Mouse (Mus musculus) spleen, adult 2 months (tissue): ENCODE results near the gene Raver1.

ENCODE experiments used
- CTCF ChIP-seq: fragments of 200-500 bp; IDR thresholded peaks from 2 replicates; pipeline ENCODE4 v1.5.1; 2011; ENCODE audit warnings: mild to moderate bottlenecking, inconsistent platforms; ENCODE audit not compliant: insufficient read depth, insufficient read length, insufficient replicate concordance; ENCODE audit errors: extremely low read depth
- POLR2A ChIP-seq: fragments of 200-500 bp; IDR thresholded peaks from 2 replicates; pipeline ENCODE4 v1.6.1; 2011; ENCODE audit warnings: low read depth, low read length, inconsistent platforms

DNA sequence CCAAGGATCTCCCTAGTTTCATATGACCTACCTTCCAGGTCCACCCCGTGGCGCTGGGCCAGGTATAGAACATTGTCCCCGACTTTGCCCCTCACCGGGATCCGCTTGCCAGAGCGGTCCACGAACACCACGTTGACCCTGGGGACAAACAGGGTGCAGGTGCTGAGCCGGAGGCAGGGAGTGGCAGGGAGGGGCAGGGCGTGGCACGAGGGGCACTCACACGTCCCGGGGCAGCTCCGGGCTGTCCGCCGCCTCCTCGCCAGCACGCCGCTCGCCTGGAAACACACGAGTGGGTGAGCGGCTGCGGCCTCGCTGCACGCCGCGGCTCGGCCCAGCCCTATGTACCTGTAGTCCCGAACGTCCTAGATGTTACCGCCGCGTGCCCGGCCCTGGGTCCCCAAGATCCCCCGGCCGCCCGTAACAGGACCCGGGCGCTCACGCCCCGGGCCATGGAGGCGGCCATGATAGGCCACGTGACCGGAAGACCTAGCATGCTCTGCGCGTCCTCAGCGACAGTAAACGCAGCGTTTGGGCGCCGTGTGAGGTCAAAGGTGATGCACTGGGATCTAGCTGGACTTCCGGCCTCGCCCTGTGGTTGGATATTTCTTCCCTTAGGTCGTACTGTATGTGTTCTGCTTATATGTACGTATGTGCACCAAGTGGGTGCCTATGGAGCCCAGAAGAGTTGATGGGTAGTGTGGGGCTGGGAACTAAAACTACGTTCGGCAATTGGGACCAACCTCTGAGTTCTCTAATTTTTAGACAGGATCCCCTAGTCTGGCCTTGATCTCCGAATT lies 18.6 kb downstream of the Raver1 start, which contains the start of the genes Gm49373 and Fdx1l:
- peak; percentile 30; the same call in 1 of the 2 replicates for TF ChIP-seq POLR2A
- no peak for TF ChIP-seq CTCF
